ENCODE assay signal across 23 mouse cellular contexts in genomic region chr12:54074012-54074411, GRCm38 (mm10).
"Had no signal": no experiment of that assay in that cellular context is flagged by ENCODE, and none has a peak within 500 bp of the region (broad histone marks: within the 10 kb centered on the region; RNA-seq: fewer than 3 reads in every experiment).

No protein-coding gene starts in this region.

- ATAC-seq: forebrain, postnatal 0 days; hindbrain, postnatal 0 days; intestine, embryonic 16.5 days had no signal

- H3K9ac ChIP-seq: forebrain, postnatal 0 days; heart, embryonic 13.5 days; heart, embryonic 15.5 days; hindbrain, embryonic 13.5 days; hindbrain, embryonic 15.5 days; limb, embryonic 12.5 days had no signal

- H3K4me2 ChIP-seq: heart, embryonic 11.5 days; heart, embryonic 13.5 days; heart, embryonic 15.5 days; hindbrain, embryonic 13.5 days; hindbrain, embryonic 15.5 days; limb, embryonic 12.5 days; liver, embryonic 11.5 days had no signal

- H3K4me3 ChIP-seq: heart, embryonic 13.5 days; heart, embryonic 15.5 days; hindbrain, embryonic 13.5 days; hindbrain, embryonic 15.5 days; layer of hippocampus, adult 2 months; limb, embryonic 10.5 days; limb, embryonic 12.5 days had no signal

- H3K36me3 ChIP-seq: heart, embryonic 13.5 days; heart, embryonic 15.5 days; hindbrain, embryonic 13.5 days; hindbrain, embryonic 15.5 days; limb, embryonic 10.5 days; limb, embryonic 12.5 days had no signal

- H3K4me1 ChIP-seq: heart, embryonic 13.5 days; heart, embryonic 15.5 days; hindbrain, embryonic 13.5 days; hindbrain, embryonic 15.5 days; limb, embryonic 10.5 days; limb, embryonic 12.5 days had no signal

- H3K9me3 ChIP-seq: heart, embryonic 13.5 days; heart, embryonic 15.5 days; hindbrain, embryonic 13.5 days; hindbrain, embryonic 15.5 days; limb, embryonic 10.5 days; limb, embryonic 12.5 days had no signal

- DNase-seq: forebrain, postnatal 0 days; gastrocnemius, postnatal 14 days; gastrocnemius, postnatal 36 days; heart, adult 18-20 months; heart, postnatal 14 days; heart, postnatal 36 days; kidney, adult 11 months; kidney, adult 2 months; kidney, postnatal 10 days; kidney, postnatal 25 days; kidney, postnatal 4 days; liver had no signal

- H3K27ac ChIP-seq: heart, embryonic 13.5 days; heart, embryonic 15.5 days; hindbrain, embryonic 13.5 days; hindbrain, embryonic 15.5 days; hindbrain, postnatal 0 days; layer of hippocampus, adult 2 months; limb, embryonic 10.5 days; limb, embryonic 12.5 days had no signal
